Mouse (Mus musculus) lung, adult 2 months (tissue): Measurements from ENCODE around the gene Pear1.

Experiments used
- CTCF ChIP-seq: fragments of 200-500 bp; IDR thresholded peaks from 2 replicates; pipeline ENCODE4 v1.5.1; 2011; ENCODE audit warnings: mild to moderate bottlenecking, low read length, control low read depth; ENCODE audit not compliant: insufficient read depth
- POLR2A ChIP-seq: fragments of 200-500 bp; IDR thresholded peaks from 2 replicates; pipeline ENCODE4 v1.6.1; 2011; ENCODE audit warnings: low read depth, mild to moderate bottlenecking, control low read depth, low read length, borderline replicate concordance; ENCODE audit errors: extremely low read depth

DNA sequence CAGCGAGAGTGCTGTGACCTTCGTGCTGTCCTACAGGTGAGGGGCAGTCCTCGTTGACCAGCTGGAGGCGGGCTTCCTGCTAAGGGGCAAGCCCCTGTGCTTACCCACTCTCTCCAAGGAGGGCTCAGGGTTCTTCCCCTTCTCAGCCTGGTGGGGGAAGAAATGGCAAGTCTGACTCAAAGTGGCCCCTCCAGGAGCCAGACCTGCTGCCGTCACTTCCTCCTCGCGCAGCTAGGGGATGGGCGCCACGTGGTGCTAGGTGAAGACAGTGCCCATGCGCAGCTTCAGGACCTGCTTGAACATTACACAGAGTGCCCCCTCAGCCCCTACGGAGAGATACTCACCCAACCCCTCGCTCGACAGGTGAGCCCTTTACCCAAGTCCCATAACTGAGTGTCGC, 25.0 kb upstream of the Pear1 start:
- TF ChIP-seq POLR2A (no peak), CTCF (no peak)
